Mouse (Mus musculus): ENCODE data around the gene 1700030J22Rik.
A peak's percentile ranks its signal among the peaks of the same experiment; 100 is the strongest.

The 1700030J22Rik gene

GRCm38 (mm10) chr8:116951778-116952177 lies 27.0 kb downstream of the 1700030J22Rik start:
- DNase-seq (ENCODE audit: low read depth, low spot score): no peak

- DNase-seq (ENCODE audit: low read depth, low spot score): no peak
Measured at GRCm38 (mm10) chr8:116951369-116951768, 27.4 kb downstream of the 1700030J22Rik start.

GRCm38 (mm10) chr8:116947589-116947988 lies 31.2 kb downstream of the 1700030J22Rik start:
- DNase-seq (ENCODE audit: low read depth, low spot score): no peak

GRCm38 (mm10) chr8:116946851-116947250 lies 31.9 kb downstream of the 1700030J22Rik start:
- DNase-seq (ENCODE audit: low read depth, low spot score): no peak

- no peak for DNase-seq (ENCODE audit: low read depth, low spot score)
Measured at GRCm38 (mm10) chr8:116946268-116946838, 32.4 kb downstream of the 1700030J22Rik start.

GRCm38 (mm10) chr8:116945169-116945910 lies 33.4 kb downstream of the 1700030J22Rik start:
- no peak for DNase-seq (ENCODE audit: low read depth, low spot score)

- no peak for DNase-seq (ENCODE audit: low read depth, low spot score)
Measured at GRCm38 (mm10) chr8:116944385-116944696, 34.4 kb downstream of the 1700030J22Rik start.

GRCm38 (mm10) chr8:116943555-116944384 lies 35.0 kb downstream of the 1700030J22Rik start:
- no peak for DNase-seq (ENCODE audit: low read depth, low spot score)

- DNase-seq (ENCODE audit: low read depth, low spot score): peak; percentile 78
Measured at GRCm38 (mm10) chr8:116943161-116943554, 35.6 kb downstream of the 1700030J22Rik start, which contains the start of gene Atmin. TSS of gene Atmin (plus strand) at chr8:116943393.

- DNase-seq (ENCODE audit: low read depth, low spot score): no peak
Measured at GRCm38 (mm10) chr8:116942284-116943058, 36.3 kb downstream of the 1700030J22Rik start.

GRCm38 (mm10) chr8:116935506-116935905 lies 43.3 kb downstream of the 1700030J22Rik start:
- DNase-seq (ENCODE audit: low read depth, low spot score): no peak

- no peak for DNase-seq (ENCODE audit: low read depth, low spot score)
Measured at GRCm38 (mm10) chr8:116934976-116935375, 43.8 kb downstream of the 1700030J22Rik start.

GRCm38 (mm10) chr8:116928588-116928987 lies 50.2 kb downstream of the 1700030J22Rik start:
- no peak for DNase-seq (ENCODE audit: low read depth, low spot score)

GRCm38 (mm10) chr8:116927880-116928279 lies 50.9 kb downstream of the 1700030J22Rik start:
- no peak for DNase-seq (ENCODE audit: low read depth, low spot score)

- DNase-seq (ENCODE audit: low read depth, low spot score): no peak
Measured at GRCm38 (mm10) chr8:116923526-116923925, 55.2 kb downstream of the 1700030J22Rik start.

- no peak for DNase-seq (ENCODE audit: low read depth, low spot score)
Measured at GRCm38 (mm10) chr8:116922060-116922757, 56.5 kb downstream of the 1700030J22Rik start.

GRCm38 (mm10) chr8:116921337-116922059 lies 57.3 kb downstream of the 1700030J22Rik start, which contains the start of the genes Cmc2 and Cenpn:
TSS of gene Cmc2 (minus strand) at chr8:116921455.
TSS of gene Cenpn (plus strand) at chr8:116921730.
- DNase-seq (ENCODE audit: low read depth, low spot score): peak; percentile 97

- no peak for DNase-seq (ENCODE audit: low read depth, low spot score)
Measured at GRCm38 (mm10) chr8:116921005-116921336, 57.8 kb downstream of the 1700030J22Rik start.
